In the genomic region with DNA sequence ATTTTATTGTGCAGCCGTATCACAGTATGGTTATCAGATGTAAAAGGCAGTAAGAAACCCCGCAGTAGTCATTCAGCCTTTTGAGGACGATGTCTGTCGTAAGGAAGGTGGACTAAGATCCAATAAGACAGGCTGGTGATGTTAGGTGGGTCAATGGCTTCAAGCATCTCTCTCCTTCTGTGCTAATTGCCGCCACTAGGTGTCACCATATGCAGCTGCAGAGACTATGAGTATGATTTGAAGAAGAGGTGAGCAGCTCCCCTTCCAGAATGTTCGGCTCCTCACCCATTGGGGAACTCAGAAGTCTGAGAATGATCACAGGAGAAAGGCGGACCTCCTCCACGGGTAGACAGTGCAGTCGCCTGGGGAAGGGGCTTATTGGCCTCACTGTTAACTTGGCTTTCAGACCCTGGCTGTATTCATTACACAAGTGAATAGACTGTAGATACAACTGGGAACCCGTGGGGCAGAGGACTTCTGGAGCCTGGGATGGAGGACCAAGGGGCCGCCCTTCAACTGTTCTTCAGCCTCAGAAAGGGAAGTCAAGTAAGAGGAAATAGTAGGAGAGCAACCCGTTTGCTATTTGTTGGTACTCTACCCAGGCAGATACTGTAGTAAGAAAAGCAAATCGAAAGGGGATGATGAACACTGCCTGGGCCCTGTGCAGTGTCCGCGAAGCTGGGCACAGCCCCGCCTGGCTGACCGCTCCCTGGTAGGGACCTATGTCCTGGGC, we compare ENCODE assay signal across 8 mouse cellular contexts.
DNase-seq lines count a peak whose midpoint lies in the region; ATAC-seq and TF ChIP-seq lines count a peak whose summit lies in the region.

No protein-coding gene starts in this region.

- peaks cover 4% of the 10 kb centered on the region; the same call in 1 of the 2 replicates for H3K9me3 ChIP-seq in forebrain, embryonic 10.5 days
- peaks cover 4% of the 10 kb centered on the region; the same call in 1 of the 2 replicates for H3K9me3 ChIP-seq in heart, embryonic 13.5 days
- no peaks in the 10 kb centered on the region; the same call in 1 of the 2 replicates for H3K9me3 ChIP-seq in kidney, embryonic 15.5 days (replicated peaks)
- H3K9me3 ChIP-seq in limb, embryonic 13.5 days = peaks cover 3% of the 10 kb centered on the region; the same call in 1 of the 2 replicates
- no peaks in the 10 kb centered on the region for H3K9me3 ChIP-seq in midbrain, postnatal 0 days (ENCODE audit: low read length)

- peaks cover 6% of the 10 kb centered on the region for H3K4me1 ChIP-seq in brown adipose tissue, adult 24 weeks (ENCODE audit: control insufficient read depth, insufficient read depth, insufficient read length, low read length)
- H3K4me1 ChIP-seq in forebrain, embryonic 10.5 days = peaks cover 14% of the 10 kb centered on the region
- H3K4me1 ChIP-seq in heart, embryonic 13.5 days = peaks cover 12% of the 10 kb centered on the region
- peaks cover 5% of the 10 kb centered on the region; the same call in 1 of the 2 replicates for H3K4me1 ChIP-seq in kidney, embryonic 15.5 days
- H3K4me1 ChIP-seq in limb, embryonic 13.5 days = no peaks in the 10 kb centered on the region
- no peaks in the 10 kb centered on the region for H3K4me1 ChIP-seq in midbrain, postnatal 0 days (ENCODE audit: insufficient read depth, low read length)

- H3K4me2 ChIP-seq in heart, embryonic 13.5 days = peak overlapping the region; percentile 47
- peak overlapping the region; percentile 39 for H3K4me2 ChIP-seq in kidney, embryonic 15.5 days
- H3K4me2 ChIP-seq in limb, embryonic 13.5 days (replicated peaks) = peak overlapping the region; percentile 42
- H3K4me2 ChIP-seq in midbrain, postnatal 0 days (ENCODE audit: low read depth, low read length, poor library complexity, severe bottlenecking) = no peak overlapping the region

- H3K27me3 ChIP-seq in forebrain, embryonic 10.5 days (ENCODE audit: poor library complexity, severe bottlenecking) = no peaks in the 10 kb centered on the region
- no peaks in the 10 kb centered on the region for H3K27me3 ChIP-seq in heart, embryonic 13.5 days (replicated peaks)
- H3K27me3 ChIP-seq in kidney, embryonic 15.5 days = no peaks in the 10 kb centered on the region
- no peaks in the 10 kb centered on the region for H3K27me3 ChIP-seq in limb, embryonic 13.5 days
- H3K27me3 ChIP-seq in midbrain, postnatal 0 days (ENCODE audit: insufficient read depth, low read length) = no peaks in the 10 kb centered on the region

- peak; percentile 92 for ATAC-seq in CD4-positive, CD25-positive, alpha-beta regulatory T cell, adult 4 months
- no peak for ATAC-seq in heart, embryonic 13.5 days (ENCODE audit: extremely low read depth, insufficient number of reproducible peaks, low FRiP score, low TSS enrichment)
- peak; percentile 44; the same call in 1 of the 2 replicates for ATAC-seq in kidney, embryonic 15.5 days (replicated peaks; ENCODE audit: low FRiP score)
- ATAC-seq in limb, embryonic 13.5 days (ENCODE audit: low FRiP score, low read depth) = peak; percentile 82
- ATAC-seq in midbrain, postnatal 0 days (ENCODE audit: low FRiP score) = peak; percentile 73

- DNase-seq in forebrain, embryonic 10.5 days (ENCODE audit: extremely low spot score, low spot score) = peak; percentile 37
- DNase-seq in midbrain, postnatal 0 days (ENCODE audit: low spot score) = peak; percentile 82
- peak; percentile 24 to 67 for DNase-seq in spleen, postnatal 10 days (ENCODE audit: low spot score in 2 of 2)

- WGBS in forebrain, embryonic 10.5 days = 61% methylated on average over 17 of the region's 17 CpGs
- 50% methylated on average over 17 of the region's 17 CpGs for WGBS in heart, embryonic 13.5 days
- 52% methylated on average over 17 of the region's 17 CpGs for WGBS in kidney, embryonic 15.5 days
- WGBS in limb, embryonic 13.5 days = 56% methylated on average over 17 of the region's 17 CpGs
- 53% methylated on average over 17 of the region's 17 CpGs for WGBS in midbrain, postnatal 0 days

- no peak overlapping the region for H3K4me3 ChIP-seq in brown adipose tissue, adult 24 weeks (ENCODE audit: insufficient read depth, low read depth, low read length)
- peak overlapping the region; percentile 47; the same call in 1 of the 2 replicates for H3K4me3 ChIP-seq in forebrain, embryonic 10.5 days
- H3K4me3 ChIP-seq in heart, embryonic 13.5 days = 0 out of 2 replicates have a peak overlapping the region, but pooled peaks have one; percentile 32
- 0 out of 2 replicates have a peak overlapping the region, but pooled peaks have one; percentile 17 for H3K4me3 ChIP-seq in kidney, embryonic 15.5 days (replicated peaks)
- 0 out of 2 replicates have a peak overlapping the region, but pooled peaks have one; percentile 8 for H3K4me3 ChIP-seq in limb, embryonic 13.5 days
- no peak overlapping the region for H3K4me3 ChIP-seq in midbrain, postnatal 0 days (ENCODE audit: low read depth, low read length)

- H3K36me3 ChIP-seq in forebrain, embryonic 10.5 days (replicated peaks) = no peaks in the 10 kb centered on the region
- H3K36me3 ChIP-seq in heart, embryonic 13.5 days = no peaks in the 10 kb centered on the region
- no peaks in the 10 kb centered on the region for H3K36me3 ChIP-seq in kidney, embryonic 15.5 days
- H3K36me3 ChIP-seq in limb, embryonic 13.5 days = no peaks in the 10 kb centered on the region
- no peaks in the 10 kb centered on the region for H3K36me3 ChIP-seq in midbrain, postnatal 0 days (ENCODE audit: insufficient read depth, low read length)

- peak overlapping the region; percentile 43 for H3K27ac ChIP-seq in brown adipose tissue, adult 24 weeks (replicated peaks; ENCODE audit: low read depth, low read length)
- H3K27ac ChIP-seq in forebrain, embryonic 10.5 days = no peak overlapping the region
- no peak overlapping the region for H3K27ac ChIP-seq in heart, embryonic 13.5 days (replicated peaks)
- no peak overlapping the region for H3K27ac ChIP-seq in kidney, embryonic 15.5 days
- no peak overlapping the region for H3K27ac ChIP-seq in limb, embryonic 13.5 days
- no peak overlapping the region for H3K27ac ChIP-seq in midbrain, postnatal 0 days (ENCODE audit: low read depth, low read length)

- no peak overlapping the region for H3K9ac ChIP-seq in heart, embryonic 13.5 days
- no peak overlapping the region for H3K9ac ChIP-seq in kidney, embryonic 15.5 days
- H3K9ac ChIP-seq in limb, embryonic 13.5 days = no peak overlapping the region
- no peak overlapping the region for H3K9ac ChIP-seq in midbrain, postnatal 0 days (replicated peaks; ENCODE audit: low read length, poor library complexity, severe bottlenecking)

- TF ChIP-seq CTCF in midbrain, postnatal 0 days (IDR thresholded peaks at IDR 0.05) = peak; percentile 94

Comparison
In these comparisons a context has a peak if more than half of its experiments do, and no peak if none do; other contexts are left out.
1. H3K4me3 ChIP-seq: peak in forebrain, embryonic 10.5 days (single experiment), heart, embryonic 13.5 days (single experiment), kidney, embryonic 15.5 days (single experiment) and limb, embryonic 13.5 days (single experiment); none in brown adipose tissue, adult 24 weeks (single experiment) and midbrain, postnatal 0 days (single experiment).
2. Peak in every context shown above with its lines, with median percentiles within 50 percentile points of each other: DNase-seq.